11 mouse cellular contexts compared by ENCODE assay signal in the genomic region with DNA sequence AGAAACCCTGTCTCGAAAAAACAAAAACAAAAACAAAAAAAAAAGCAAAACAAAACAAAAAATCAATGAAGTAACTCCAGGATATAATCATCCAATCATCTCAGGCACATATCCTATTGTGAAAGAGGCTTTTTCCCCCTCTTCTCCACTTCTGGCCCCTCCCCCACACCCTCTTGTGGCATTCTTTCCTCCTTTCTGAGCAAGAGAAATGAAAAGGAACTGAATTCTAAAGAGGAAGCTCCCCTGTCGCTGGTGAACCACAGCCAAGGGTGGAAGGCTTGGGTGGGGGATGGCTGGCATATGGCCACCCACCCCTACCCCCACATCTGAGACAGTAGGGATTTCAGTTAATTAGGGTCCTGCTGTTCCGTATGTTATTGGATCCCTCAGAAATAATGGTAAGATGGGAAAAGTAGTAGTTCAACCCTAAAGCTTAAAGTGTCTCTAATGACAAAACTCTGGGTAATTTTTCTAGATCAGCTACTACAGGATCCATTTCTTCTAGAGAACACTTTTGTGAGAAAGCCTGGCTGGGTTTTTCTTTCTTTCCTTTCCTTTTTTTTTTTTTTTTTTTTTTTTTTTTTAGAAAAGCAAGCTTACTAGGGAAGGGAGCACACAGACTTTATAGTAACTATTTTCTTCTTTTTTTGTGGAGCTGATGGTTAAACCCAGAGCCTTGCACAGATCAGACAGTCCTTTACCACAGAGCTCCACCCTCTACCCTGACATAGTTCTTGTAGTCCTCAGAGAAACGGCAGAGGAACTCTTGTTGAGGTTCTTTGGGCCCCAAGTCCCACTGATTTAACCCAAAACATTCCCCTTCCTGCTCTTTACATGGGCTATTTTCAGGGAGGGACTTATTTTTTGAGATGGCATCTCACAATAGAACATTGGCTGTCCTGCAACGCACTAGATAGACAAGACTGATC. TPM values are rescaled to one million over a fixed set of nuclear protein-coding genes. Genes with fewer than 3 reads are reported as not detected.
A peak's percentile ranks its signal among the peaks of the same experiment; 100 is the strongest.
DNase-seq lines count a peak whose midpoint lies in the region; ATAC-seq and TF ChIP-seq lines count a peak whose summit lies in the region.
"Had no signal": no experiment of that assay in that cellular context is flagged by ENCODE, and none has a peak within 500 bp of the region (broad histone marks: within the 10 kb centered on the region; RNA-seq: fewer than 3 reads in every experiment).

No protein-coding gene starts in this region.

- no peaks in the 10 kb centered on the region for H3K36me3 ChIP-seq in heart, postnatal 0 days (replicated peaks; ENCODE audit: control insufficient read depth, insufficient read depth, low read length)
- no peaks in the 10 kb centered on the region for H3K36me3 ChIP-seq in heart, adult 2 months (ENCODE audit: control insufficient read depth, insufficient read depth, low read length)
- H3K36me3 ChIP-seq in MEL (ENCODE audit: control insufficient read depth in 1 of 2, insufficient read depth in 2 of 2, low read length in 2 of 2) = peaks cover 0 to 19% of the 10 kb centered on the region in 2 experiments; a peak in 2 of 4 replicates

- intact Hi-C loops in heart, adult 2 months (cut with DNase I) = no loop called here

- H3K79me2 ChIP-seq in heart, adult 2 months (replicated peaks; ENCODE audit: control insufficient read depth, insufficient read depth, low read length) = 0 out of 2 replicates have a peak, but pooled peaks cover 1% of the 10 kb centered on the region
- H3K79me2 ChIP-seq in MEL (ENCODE audit: control insufficient read depth, insufficient read depth, low read length, poor library complexity) = no peaks in the 10 kb centered on the region

- peaks cover 2% of the 10 kb centered on the region; the same call in 1 of the 2 replicates for H3K27me3 ChIP-seq in heart, postnatal 0 days (ENCODE audit: control insufficient read depth, insufficient read depth, low read length)
- H3K27me3 ChIP-seq in heart, adult 2 months (ENCODE audit: control insufficient read depth, insufficient read depth, low read length) = no peaks in the 10 kb centered on the region
- H3K27me3 ChIP-seq in MEL (ENCODE audit: control insufficient read depth in 1 of 2, insufficient read depth in 2 of 2, low read length in 2 of 2) = no peaks in the 10 kb centered on the region

- H3K27ac ChIP-seq in heart, postnatal 0 days (ENCODE audit: low read depth) = peak overlapping the region; percentile 34; the same call in 1 of the 2 replicates
- H3K27ac ChIP-seq in heart, adult 2 months = no peak overlapping the region
- H3K27ac ChIP-seq in MEL (ENCODE audit: control insufficient read depth, low read depth, low read length) = peak overlapping the region; percentile 42; the same call in 1 of the 2 replicates
- H3K27ac ChIP-seq: left cerebral cortex, adult 2 months had no signal

- no peak overlapping the region for H3K4me3 ChIP-seq in heart, postnatal 0 days (ENCODE audit: low read depth, low read length)
- H3K4me3 ChIP-seq in heart, adult 2 months = no peak overlapping the region
- H3K4me3 ChIP-seq in MEL (ENCODE audit: control insufficient read depth in 1 of 2, insufficient read depth in 1 of 2, low read depth in 2 of 2, low read length in 2 of 2) = peak overlapping the region in 1 of 2 experiments; percentile 8; a peak in 3 of 4 replicates
- H3K4me3 ChIP-seq: left cerebral cortex, adult 2 months had no signal

- 53% methylated on average over 5 of the region's 5 CpGs for WGBS in heart, postnatal 0 days
- 61% methylated on average over 5 of the region's 5 CpGs for WGBS in heart, adult 2 months

- H3K4me1 ChIP-seq in heart, postnatal 0 days (ENCODE audit: control insufficient read depth, insufficient read depth) = peaks cover 3% of the 10 kb centered on the region
- peaks cover 3% of the 10 kb centered on the region for H3K4me1 ChIP-seq in heart, adult 2 months (ENCODE audit: control insufficient read depth, insufficient read depth, low read length)
- peaks cover 10 to 16% of the 10 kb centered on the region in 2 experiments for H3K4me1 ChIP-seq in MEL (ENCODE audit: control insufficient read depth in 1 of 2, insufficient read depth in 2 of 2, low read length in 2 of 2)

- H3K9ac ChIP-seq in heart, postnatal 0 days (replicated peaks; ENCODE audit: low read depth, low read length) = no peak overlapping the region
- no peak overlapping the region for H3K9ac ChIP-seq in heart, adult 2 months (ENCODE audit: low read depth, low read length)
- H3K9ac ChIP-seq in MEL (ENCODE audit: control insufficient read depth, low read depth, low read length, poor library complexity, severe bottlenecking) = peak overlapping the region; percentile 31

- H3K9me3 ChIP-seq in heart, postnatal 0 days (replicated peaks; ENCODE audit: control insufficient read depth, low read length) = no peaks in the 10 kb centered on the region
- no peaks in the 10 kb centered on the region for H3K9me3 ChIP-seq in MEL (replicated peaks; ENCODE audit: insufficient read depth, low read length)

- no peak for TF ChIP-seq RAD21 in MEL (IDR thresholded peaks at IDR 0.05; ENCODE audit: low read depth, low read length)

- no peak for TF ChIP-seq EP300 in heart, postnatal 0 days (IDR thresholded peaks at IDR 0.05; ENCODE audit: low read depth)
- no peak for TF ChIP-seq EP300 in heart, adult 2 months (IDR thresholded peaks at IDR 0.05; ENCODE audit: insufficient read depth, low read depth, low read length)
- TF ChIP-seq EP300 in MEL (IDR thresholded peaks at IDR 0.05; ENCODE audit: low read depth in 1 of 2, low read length in 2 of 2) = peak; percentile 69 to 77

- no peak overlapping the region for H3K4me2 ChIP-seq in heart, postnatal 0 days (ENCODE audit: low read depth, low read length)
- H3K4me2 ChIP-seq: midbrain, embryonic 11.5 days had no signal

- no peak for ATAC-seq in heart, postnatal 0 days (ENCODE audit: insufficient read depth, low read depth)
- peak; percentile 43 for ATAC-seq in common myeloid progenitor, adult 5-6 weeks (replicated peaks; ENCODE audit: low read depth, poor library complexity, severe bottlenecking)
- ATAC-seq in inflammation-experienced regulatory T-cells, adult 6 months = no peak

- DNase-seq in heart, postnatal 0 days (ENCODE audit: low spot score) = no peak
- DNase-seq in heart, adult 2 months = no peak
- DNase-seq in MEL (ENCODE audit: low read depth, low spot score) = peak; percentile 89
- peak; percentile 51 for DNase-seq in naive thymus-derived CD4-positive, alpha-beta T cell, adult 2 months (ENCODE audit: low read depth)
- DNase-seq in urinary bladder, postnatal 4 days (ENCODE audit: low spot score in 2 of 2) = no peak
- DNase-seq: cerebellum, postnatal 36 days; retina, postnatal 1 day had no signal

- no peak for TF ChIP-seq CTCF in heart, postnatal 0 days (IDR thresholded peaks at IDR 0.05; ENCODE audit: low read depth)
- TF ChIP-seq CTCF in heart, adult 2 months (IDR thresholded peaks at IDR 0.05) = no peak
- peak in 1 of 3 experiments; percentile 23; a peak in 2 of 6 replicates for TF ChIP-seq CTCF in MEL (IDR thresholded peaks at IDR 0.05 in 2 of 3, conservative IDR thresholded peaks at IDR 0.05 in 1 of 3; ENCODE audit: control insufficient read depth in 1 of 3, insufficient read depth in 1 of 3, low read depth in 2 of 3, low read length in 3 of 3, poor library complexity in 1 of 3, severe bottlenecking in 1 of 3)

- TF ChIP-seq POLR2A in heart, adult 2 months (IDR thresholded peaks at IDR 0.05; ENCODE audit: insufficient read depth, low read depth, low read length) = no peak
- TF ChIP-seq POLR2A in MEL (IDR thresholded peaks at IDR 0.05; ENCODE audit: control insufficient read depth in 1 of 2, insufficient read depth in 1 of 2, low read depth in 1 of 2, low read length in 2 of 2, poor library complexity in 1 of 2) = no peak

RNA-seq across cellular contexts. Expression of a gene that starts 1.9 kb away (rescaled TPM):
- total RNA-seq in heart, postnatal 0 days (2014; rRNA removed; ENCODE audit: low replicate concordance) = not detected in 2 replicates
- 0.08 TPM in 1 of 2 replicates, not detected in the other for polyA plus RNA-seq in heart, postnatal 0 days (2015; fragmentation: Nextera tagmentation; extraction: Ambion mirVana)
- not detected for total RNA-seq in heart, adult 2 months (2021)
- polyA plus RNA-seq in heart, adult 2 months (2012; rRNA removed) = 0.06 TPM in 1 of 2 replicates, not detected in the other
- 0.20 and 0.27 TPM in 2 replicates for total RNA-seq in MEL (2012; rRNA removed)
- under 1 TPM in 1 of 2 experiments, not detected in 1; 0.10 TPM for polyA plus RNA-seq in MEL (2012; ENCODE audit: insufficient read depth in 1 of 2, insufficient read length in 2 of 2, low read depth in 1 of 2, low replicate concordance in 2 of 2, missing spikeins in 1 of 2)
- total RNA-seq in common myeloid progenitor, adult 5-6 weeks (2017) = 0.82 and 0.92 TPM in 2 replicates
- 1 to 10 TPM in 1 of 3 experiments, under 1 TPM in 2; 0.33 to 1.6 (median 0.74) TPM for polyA plus RNA-seq in inflammation-experienced regulatory T-cells, adult 6 months (2017; shearing (Covaris generic))
- total RNA-seq: left cerebral cortex, adult 2 months had no signal

RNA-seq across cellular contexts. Expression of a gene that starts 5.1 kb away (rescaled TPM):
- total RNA-seq in heart, postnatal 0 days (2014; rRNA removed; ENCODE audit: low replicate concordance) = 13.3 and 14.5 TPM in 2 replicates
- polyA plus RNA-seq in heart, postnatal 0 days (2015; fragmentation: Nextera tagmentation; extraction: Ambion mirVana) = 22.5 and 23.8 TPM in 2 replicates
- total RNA-seq in heart, adult 2 months (2021) = 1 to 10 TPM; 8.3 to 9.8 TPM
- 13.5 and 14.2 TPM in 2 replicates for polyA plus RNA-seq in heart, adult 2 months (2012; rRNA removed)
- total RNA-seq in MEL (2012; rRNA removed) = 6.0 and 6.6 TPM in 2 replicates
- polyA plus RNA-seq in MEL (2012; ENCODE audit: insufficient read depth in 1 of 2, insufficient read length in 2 of 2, low read depth in 1 of 2, low replicate concordance in 2 of 2, missing spikeins in 1 of 2) = 10 to 100 TPM in 1 of 2 experiments, not detected in 1; 12.3 TPM
- 3.1 and 3.5 TPM in 2 replicates for total RNA-seq in common myeloid progenitor, adult 5-6 weeks (2017)
- polyA plus RNA-seq in inflammation-experienced regulatory T-cells, adult 6 months (2017; shearing (Covaris generic)) = 10 to 100 TPM in 1 of 3 experiments, 1 to 10 TPM in 2; 8.5 to 14.3 (median 8.7) TPM

RNA-seq across cellular contexts. Expression of a gene that starts 5.9 kb away (rescaled TPM):
- total RNA-seq in heart, postnatal 0 days (2014; rRNA removed; ENCODE audit: low replicate concordance) = 2.1 and 4.4 TPM in 2 replicates
- polyA plus RNA-seq in heart, postnatal 0 days (2015; fragmentation: Nextera tagmentation; extraction: Ambion mirVana) = 0.86 and 1.2 TPM in 2 replicates
- 1 to 10 TPM; 2.4 to 2.9 TPM for total RNA-seq in heart, adult 2 months (2021)
- 1.4 and 2.0 TPM in 2 replicates for polyA plus RNA-seq in heart, adult 2 months (2012; rRNA removed)
- 1.7 and 1.8 TPM in 2 replicates for total RNA-seq in MEL (2012; rRNA removed)
- 1 to 10 TPM in 1 of 2 experiments, not detected in 1; 1.9 TPM for polyA plus RNA-seq in MEL (2012; ENCODE audit: insufficient read depth in 1 of 2, insufficient read length in 2 of 2, low read depth in 1 of 2, low replicate concordance in 2 of 2, missing spikeins in 1 of 2)
- total RNA-seq in common myeloid progenitor, adult 5-6 weeks (2017) = 5.9 and 9.4 TPM in 2 replicates
- 1 to 10 TPM in 2 of 3 experiments, under 1 TPM in 1; 0.88 to 3.8 (median 3.5) TPM for polyA plus RNA-seq in inflammation-experienced regulatory T-cells, adult 6 months (2017; shearing (Covaris generic))

RNA-seq across cellular contexts. Expression of a gene that starts 27.5 kb away (rescaled TPM):
- total RNA-seq in heart, postnatal 0 days (2014; rRNA removed; ENCODE audit: low replicate concordance) = 57.7 and 63.4 TPM in 2 replicates
- 5.5 and 6.2 TPM in 2 replicates for polyA plus RNA-seq in heart, postnatal 0 days (2015; fragmentation: Nextera tagmentation; extraction: Ambion mirVana)
- total RNA-seq in heart, adult 2 months (2021) = 10 to 100 TPM; 53.3 to 59.4 TPM
- 52.3 and 54.0 TPM in 2 replicates for polyA plus RNA-seq in heart, adult 2 months (2012; rRNA removed)
- total RNA-seq in MEL (2012; rRNA removed) = 32.0 and 33.1 TPM in 2 replicates
- polyA plus RNA-seq in MEL (2012; ENCODE audit: insufficient read depth in 1 of 2, insufficient read length in 2 of 2, low read depth in 1 of 2, low replicate concordance in 2 of 2, missing spikeins in 1 of 2) = 10 to 100 TPM in 1 of 2 experiments, not detected in 1; 81.4 TPM
- 22.4 and 24.1 TPM in 2 replicates for total RNA-seq in common myeloid progenitor, adult 5-6 weeks (2017)
- 10 to 100 TPM in 2 of 3 experiments, 1 to 10 TPM in 1; 9.4 to 13.7 (median 11.0) TPM for polyA plus RNA-seq in inflammation-experienced regulatory T-cells, adult 6 months (2017; shearing (Covaris generic))

RNA-seq across cellular contexts. Expression of a gene that starts 31.4 kb away (rescaled TPM):
- 6.4 and 9.9 TPM in 2 replicates for total RNA-seq in heart, postnatal 0 days (2014; rRNA removed; ENCODE audit: low replicate concordance)
- polyA plus RNA-seq in heart, postnatal 0 days (2015; fragmentation: Nextera tagmentation; extraction: Ambion mirVana) = 2.6 and 2.7 TPM in 2 replicates
- total RNA-seq in heart, adult 2 months (2021) = 10 to 100 TPM in 1 of 2 experiments, 1 to 10 TPM in 1; 9.2 to 10.6 TPM
- 19.4 and 20.3 TPM in 2 replicates for polyA plus RNA-seq in heart, adult 2 months (2012; rRNA removed)
- total RNA-seq in MEL (2012; rRNA removed) = 20.9 and 22.6 TPM in 2 replicates
- 10 to 100 TPM in 1 of 2 experiments, not detected in 1; 54.0 TPM for polyA plus RNA-seq in MEL (2012; ENCODE audit: insufficient read depth in 1 of 2, insufficient read length in 2 of 2, low read depth in 1 of 2, low replicate concordance in 2 of 2, missing spikeins in 1 of 2)
- total RNA-seq in common myeloid progenitor, adult 5-6 weeks (2017) = 8.7 and 10.5 TPM in 2 replicates
- polyA plus RNA-seq in inflammation-experienced regulatory T-cells, adult 6 months (2017; shearing (Covaris generic)) = 1 to 10 TPM in 1 of 3 experiments, under 1 TPM in 2; 0.39 to 1.6 (median 0.91) TPM

Comparison
In these comparisons a context has a peak if more than half of its experiments do, and no peak if none do; other contexts are left out.
1. DNase-seq: peak in MEL (single experiment) and naive thymus-derived CD4-positive, alpha-beta T cell, adult 2 months (single experiment); none in heart, postnatal 0 days (single experiment), heart, adult 2 months (0 of 2) and urinary bladder, postnatal 4 days (0 of 2).